ENCODE assay signal across 10 mouse cellular contexts in genomic region chr7:84147746-84148145, GRCm38 (mm10).
"Had no signal": no experiment of that assay in that cellular context is flagged by ENCODE, and none has a peak within 500 bp of the region (broad histone marks: within the 10 kb centered on the region; RNA-seq: fewer than 3 reads in every experiment).

No protein-coding gene starts in this region.

- H3K27me3 ChIP-seq: kidney, embryonic 15.5 days; neural tube, embryonic 13.5 days; stomach, embryonic 15.5 days had no signal

- H3K4me3 ChIP-seq: kidney, embryonic 15.5 days; limb, embryonic 10.5 days; neural tube, embryonic 13.5 days; stomach, embryonic 15.5 days had no signal

- H3K27ac ChIP-seq: kidney, embryonic 15.5 days; limb, embryonic 10.5 days; neural tube, embryonic 13.5 days; stomach, embryonic 15.5 days had no signal

- H3K9ac ChIP-seq: kidney, embryonic 15.5 days; neural tube, embryonic 13.5 days; stomach, embryonic 15.5 days had no signal

- H3K9me3 ChIP-seq: kidney, embryonic 15.5 days; limb, embryonic 10.5 days; neural tube, embryonic 13.5 days; stomach, embryonic 15.5 days had no signal

- H3K4me2 ChIP-seq: stomach, embryonic 15.5 days had no signal

- DNase-seq: kidney, adult 18-20 months; lung, postnatal 36 days; midbrain, embryonic 14.5 days; retina, postnatal 1 day; right cerebral cortex, postnatal 4 days; thymus, postnatal 4 days had no signal
